Mouse (Mus musculus) cerebellum, adult 18-20 months (tissue): Measurements from ENCODE around the gene Prss29.

ENCODE experiments used
- DNase-seq, 2 experiments: peaks; one replicate each; pipeline ENCODE4 v3.0.0; 2021

Gene Prss29

DNA sequence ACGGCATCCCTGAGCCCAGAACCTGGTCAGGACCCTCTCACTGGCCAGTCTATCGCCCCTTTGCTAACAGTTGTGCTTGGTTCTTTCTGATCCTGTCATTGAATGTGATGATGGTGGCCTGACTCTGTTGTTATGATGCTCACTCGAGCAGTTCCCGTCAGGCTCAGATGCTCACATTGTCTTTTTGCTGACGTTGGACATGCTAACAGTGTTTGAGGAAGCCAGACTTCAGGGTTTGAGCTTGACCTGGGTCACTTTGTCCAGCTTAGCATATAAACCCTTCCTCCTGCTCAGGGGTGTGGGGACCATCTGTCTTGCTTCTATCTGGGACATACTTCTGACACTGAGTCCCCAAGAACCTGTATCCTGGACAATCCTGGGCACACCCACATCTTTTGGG lies at the start of gene Prss29:
Gene Prss29 (plus strand): TSS at position 301 of the 400 bp plus-strand sequence.
- no peak for DNase-seq

GRCm38 (mm10) chr17:25270795-25271335 lies 47.6 kb upstream of the Prss29 start:
- DNase-seq, result no peak

GRCm38 (mm10) chr17:25272326-25272725 lies 46.1 kb upstream of the Prss29 start:
- no peak for DNase-seq

DNA sequence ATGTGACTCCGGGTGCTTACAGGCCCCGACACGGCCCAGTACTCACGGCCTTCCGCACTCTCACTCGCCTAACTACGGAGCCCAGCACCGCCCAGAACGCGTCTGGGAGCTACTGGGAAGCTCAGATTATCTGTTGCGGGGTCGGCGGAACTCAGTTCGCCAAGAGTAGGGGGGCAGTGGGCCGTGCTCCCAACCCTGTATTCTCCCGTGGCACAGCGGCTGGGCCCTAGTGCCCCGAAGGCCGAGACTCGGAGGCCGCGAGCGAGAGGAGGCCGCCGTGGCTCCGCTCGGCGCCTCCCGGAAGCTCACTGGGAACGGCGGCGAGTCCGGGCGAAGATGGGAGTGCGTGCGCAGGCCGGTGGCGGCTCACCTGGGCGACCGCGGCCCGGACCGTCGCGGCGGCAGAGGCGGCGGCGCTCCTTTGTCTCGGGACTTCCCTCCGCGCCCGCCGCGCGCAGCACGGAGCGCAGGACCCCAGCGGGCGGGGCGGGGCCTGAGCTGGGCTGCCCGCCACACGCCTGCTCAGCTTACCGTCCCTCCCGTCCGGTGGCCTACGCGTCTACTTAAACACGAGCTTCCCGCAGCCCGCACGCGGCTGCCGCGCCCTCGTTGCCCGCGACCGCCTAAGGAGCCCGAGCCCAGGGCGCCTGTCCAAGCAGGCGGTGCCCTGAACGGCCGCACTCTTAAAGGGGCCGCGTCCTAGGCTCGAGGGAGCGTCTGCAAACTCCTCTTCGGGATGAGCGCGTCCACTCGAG lies 45.3 kb upstream of the Prss29 start:
- peak; percentile 75 to 92 for DNase-seq

DNA sequence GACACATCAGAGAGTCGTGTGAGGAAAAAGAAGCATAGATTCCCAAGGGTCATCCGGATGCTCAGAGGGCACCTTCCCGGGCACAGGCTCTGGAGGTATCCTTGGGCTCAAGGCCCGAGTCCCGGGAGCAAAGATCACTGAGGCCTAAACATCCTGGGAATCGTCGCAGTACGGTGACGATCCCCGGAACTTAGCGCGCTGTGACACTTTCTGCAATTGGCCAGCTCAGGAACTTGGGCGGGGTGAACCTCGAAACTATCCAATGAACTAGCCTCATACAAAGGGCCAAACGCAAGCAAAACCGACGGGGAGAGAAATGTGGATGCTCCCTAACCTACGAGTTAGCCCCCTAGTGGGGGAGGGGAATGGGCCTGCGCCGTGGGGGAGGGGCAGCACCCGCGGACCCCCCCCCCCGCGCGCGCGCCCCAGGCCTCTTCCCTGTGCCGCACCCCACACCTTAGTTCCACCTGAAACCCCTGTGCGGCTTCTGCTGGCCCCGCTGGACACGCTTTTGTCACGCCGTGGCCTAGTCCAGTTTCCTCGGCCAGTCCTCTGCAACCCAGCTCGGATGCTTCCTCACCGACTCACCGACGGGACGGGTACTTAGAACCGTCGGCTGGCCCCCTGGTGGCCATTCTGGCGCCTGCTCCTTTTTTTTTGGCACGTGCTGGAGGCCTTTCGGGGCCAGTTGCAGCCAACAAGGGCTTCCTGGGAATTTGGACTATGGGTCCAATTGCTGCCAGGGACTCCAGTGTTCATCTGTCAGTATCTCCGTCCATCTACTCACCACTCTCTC lies 44.5 kb upstream of the Prss29 start:
- peak; percentile 82 to 96 for DNase-seq

- DNase-seq, result no peak
Measured at GRCm38 (mm10) chr17:25274571-25275346, 43.7 kb upstream of the Prss29 start, which contains the start of gene Ube2i. TSS of gene Ube2i (minus strand) at chr17:25274622.

- DNase-seq, result no peak
Measured at GRCm38 (mm10) chr17:25275833-25276232, 42.6 kb upstream of the Prss29 start.

DNA sequence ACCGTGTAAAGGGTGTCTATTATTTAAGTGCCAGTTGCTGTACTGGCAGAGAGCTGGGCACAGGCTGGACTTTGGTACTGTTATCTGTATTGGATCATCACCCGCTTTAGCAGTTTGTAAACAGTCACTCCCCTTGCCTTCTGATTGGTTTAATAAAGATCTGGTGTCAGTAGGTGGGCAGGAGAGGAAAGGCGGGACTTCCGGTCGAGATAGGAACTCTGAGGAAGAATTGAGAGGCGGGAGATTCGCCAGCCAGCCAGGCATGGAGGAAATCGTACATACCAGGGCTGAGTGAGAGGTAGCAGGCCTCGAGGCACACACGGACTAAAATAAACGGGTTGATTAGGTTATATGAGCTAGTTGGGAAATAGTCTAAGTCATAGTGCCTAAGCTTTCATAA lies 36.3 kb upstream of the Prss29 start:
- peak in 1 of 2 experiments; percentile 18 for DNase-seq

- DNase-seq, result peak; percentile 81 to 85
Measured at GRCm38 (mm10) chr17:25285033-25285432, 33.4 kb upstream of the Prss29 start.

GRCm38 (mm10) chr17:25288842-25289241 lies 29.6 kb upstream of the Prss29 start:
- peak in 1 of 2 experiments; percentile 32 for DNase-seq

DNA sequence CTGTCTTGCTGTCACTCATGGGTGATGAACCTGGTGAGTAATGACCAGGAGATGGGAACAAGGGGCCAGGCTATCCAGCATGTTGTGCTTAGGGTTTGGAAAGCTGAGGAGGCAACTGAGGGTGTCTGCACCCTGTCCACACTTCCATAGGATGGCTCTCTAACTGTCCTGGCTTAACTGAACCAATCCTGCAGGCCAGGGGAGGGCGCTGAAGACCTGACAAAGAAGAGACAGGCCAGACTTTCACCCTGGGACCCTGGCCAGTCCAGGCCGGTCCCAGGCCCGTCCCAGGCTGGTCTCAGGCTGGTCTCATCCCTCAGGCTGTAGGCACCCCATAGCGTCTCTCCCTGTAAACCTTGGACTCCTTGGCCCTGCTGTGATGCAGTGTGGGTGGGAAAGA lies 28.0 kb upstream of the Prss29 start:
- no peak for DNase-seq

DNA sequence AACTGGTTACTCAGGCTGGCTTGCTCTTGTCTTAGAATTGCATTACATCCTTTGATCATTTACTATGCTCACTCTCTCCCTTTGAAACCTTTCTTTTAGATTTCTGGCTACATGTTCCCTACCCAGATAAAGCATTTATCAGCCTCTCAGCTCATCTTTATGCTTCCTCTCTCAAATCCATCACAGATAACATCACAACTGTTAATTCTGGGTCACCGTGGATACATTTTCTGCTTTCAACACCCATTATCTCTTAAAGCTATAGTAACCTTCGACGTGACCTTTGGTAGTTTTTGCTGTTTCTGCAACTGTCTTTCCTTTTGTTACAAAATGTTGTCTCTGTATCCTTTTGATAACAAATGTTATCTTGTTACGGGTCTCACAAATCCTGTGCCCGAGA lies 25.0 kb upstream of the Prss29 start:
- no peak for DNase-seq

- no peak for DNase-seq
Measured at GRCm38 (mm10) chr17:25294111-25294510, 24.3 kb upstream of the Prss29 start.

DNA sequence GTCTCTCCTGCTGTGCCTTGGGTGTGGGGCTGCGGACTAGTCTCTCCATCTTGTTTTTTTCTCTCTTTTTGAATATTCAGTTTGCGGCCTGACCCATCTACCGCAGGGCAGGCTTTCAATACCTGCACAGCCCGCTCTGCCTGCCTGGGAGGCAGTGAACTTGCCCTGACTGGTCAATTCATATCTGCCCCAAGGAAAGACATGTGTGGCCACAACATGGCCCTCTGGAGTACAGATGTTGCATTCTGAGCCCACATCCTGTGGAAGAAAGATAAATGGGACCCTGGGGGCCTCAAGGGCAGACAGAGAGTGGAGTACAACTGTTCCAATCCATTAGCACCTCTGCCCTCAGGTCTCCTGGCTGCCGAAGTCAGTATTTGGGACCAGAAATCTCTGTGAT lies 20.4 kb upstream of the Prss29 start, which contains the start of gene Prss34:
Gene Prss34 (plus strand): TSS at position 301 of the 400 bp plus-strand sequence.
- DNase-seq, result no peak

GRCm38 (mm10) chr17:25308346-25308745 lies 10.1 kb upstream of the Prss29 start, which contains the start of gene Prss28:
TSS of gene Prss28 (plus strand) at chr17:25308646.
- no peak for DNase-seq

GRCm38 (mm10) chr17:25320819-25321218 lies 2.4 kb downstream of the Prss29 start:
- no peak for DNase-seq

- DNase-seq, result no peak
Measured at GRCm38 (mm10) chr17:25322930-25323329, 4.5 kb downstream of the Prss29 start.

- no peak for DNase-seq
Measured at GRCm38 (mm10) chr17:25332321-25332720, 13.9 kb downstream of the Prss29 start.

- DNase-seq, result peak; percentile 37 to 41
Measured at GRCm38 (mm10) chr17:25333943-25334342, 15.5 kb downstream of the Prss29 start.

DNA sequence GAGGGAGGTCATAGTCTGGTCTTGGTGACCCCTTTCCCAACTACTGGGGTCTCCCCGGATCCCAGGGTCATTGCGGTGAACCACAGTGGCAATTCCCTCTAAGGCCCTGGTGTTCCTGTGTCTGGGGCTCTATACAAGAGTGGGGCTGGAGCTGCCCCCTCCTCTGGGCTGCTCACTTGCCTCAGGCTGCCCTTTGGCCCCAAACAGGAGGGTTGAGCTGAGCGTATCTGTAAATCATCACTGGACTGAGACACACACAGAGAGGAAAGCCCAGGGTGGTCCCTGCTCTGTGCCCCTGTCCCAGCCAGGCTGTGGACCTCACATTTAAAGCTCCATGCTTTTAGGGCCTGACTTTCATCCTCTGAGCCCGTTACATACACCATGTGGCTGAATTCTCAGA lies 19.8 kb downstream of the Prss29 start:
- no peak for DNase-seq

DNA sequence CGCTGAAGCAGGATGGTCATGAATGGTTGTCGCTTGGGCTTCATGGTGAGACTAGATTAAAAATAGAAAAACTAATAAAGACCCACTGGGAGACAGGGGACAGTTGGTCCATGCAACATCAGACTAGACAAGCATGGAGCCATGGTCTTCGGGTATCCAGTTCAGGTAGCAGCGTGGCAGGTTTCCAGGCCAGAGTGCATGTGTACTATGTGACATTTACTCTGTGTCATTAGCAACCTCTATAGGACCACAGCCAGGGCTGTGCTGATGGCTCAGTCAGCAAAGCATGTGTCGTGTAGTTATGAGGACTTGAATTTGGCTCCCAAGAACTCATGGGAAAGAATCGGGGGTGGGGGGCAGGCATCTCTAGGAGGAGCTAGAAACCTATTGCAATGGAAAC lies 21.5 kb downstream of the Prss29 start:
- DNase-seq, result no peak

GRCm38 (mm10) chr17:25341490-25341889 lies 23.0 kb downstream of the Prss29 start:
- DNase-seq, result no peak

- no peak for DNase-seq
Measured at GRCm38 (mm10) chr17:25345462-25345861, 27.0 kb downstream of the Prss29 start, which contains the start of gene Tpsab1. TSS of gene Tpsab1 (minus strand) at chr17:25345562.
